Mouse (Mus musculus): ENCODE data around the gene Gm20388. TPM values are rescaled to one million over a fixed set of nuclear protein-coding genes. Genes with fewer than 3 reads are reported as not detected.

The Gm20388 gene
- polyA plus RNA-seq, 2 experiments = 8.5 TPM; not detected in 1

DNA sequence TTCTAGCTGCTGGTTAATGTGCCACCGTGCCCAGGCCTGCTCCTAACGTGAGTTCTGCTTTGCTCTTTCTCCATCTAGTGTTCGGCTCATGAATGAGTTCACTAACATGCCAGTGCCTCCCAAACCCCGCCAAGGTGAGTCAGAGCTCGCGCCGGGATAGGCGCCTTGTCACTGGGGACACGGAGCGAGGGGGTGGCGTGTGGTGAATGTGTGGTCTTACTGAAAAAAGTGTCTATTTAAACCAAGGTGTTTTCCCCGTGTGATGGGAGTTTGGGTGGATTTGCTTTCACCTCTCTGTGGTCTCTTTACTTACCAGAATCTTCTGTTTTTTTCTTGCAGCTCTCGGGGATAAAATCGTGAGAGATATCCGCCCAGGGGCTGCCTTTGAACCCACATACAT lies 37.7 kb downstream of the Gm20388 start:
- no peaks in the 10 kb centered on the region for H3K27me3 ChIP-seq (ENCODE audit: control insufficient read depth, insufficient read depth, low read length)
- H3K9ac ChIP-seq (replicated peaks) = no peak overlapping the region
- no peak overlapping the region for H3K27ac ChIP-seq
- TF ChIP-seq EP300 (IDR thresholded peaks at IDR 0.05; ENCODE audit: low read depth) (no peak), CTCF (IDR thresholded peaks at IDR 0.05; ENCODE audit: low read depth) (no peak)
- H3K9me3 ChIP-seq (ENCODE audit: control insufficient read depth, low read length) = no peaks in the 10 kb centered on the region
- H3K4me3 ChIP-seq (ENCODE audit: insufficient read depth in 1 of 2, low read depth in 2 of 2, low read length in 2 of 2) = no peak overlapping the region
- DNase-seq (ENCODE audit: low read depth in 3 of 3, low spot score in 3 of 3) = no peak
- H3K4me2 ChIP-seq (ENCODE audit: low read depth) = no peak overlapping the region
- H3K4me1 ChIP-seq (replicated peaks; ENCODE audit: control insufficient read depth in 2 of 2, insufficient read depth in 2 of 2, low read length in 1 of 2) = no peaks in the 10 kb centered on the region
- peaks cover 70% of the 10 kb centered on the region for H3K36me3 ChIP-seq (replicated peaks; ENCODE audit: control insufficient read depth, insufficient read depth, low read depth)
- no peak for ATAC-seq (ENCODE audit: insufficient read depth)
- WGBS (ENCODE audit: insufficient replicate concordance) = 90% methylated on average over 15 of the region's 15 CpGs

DNA sequence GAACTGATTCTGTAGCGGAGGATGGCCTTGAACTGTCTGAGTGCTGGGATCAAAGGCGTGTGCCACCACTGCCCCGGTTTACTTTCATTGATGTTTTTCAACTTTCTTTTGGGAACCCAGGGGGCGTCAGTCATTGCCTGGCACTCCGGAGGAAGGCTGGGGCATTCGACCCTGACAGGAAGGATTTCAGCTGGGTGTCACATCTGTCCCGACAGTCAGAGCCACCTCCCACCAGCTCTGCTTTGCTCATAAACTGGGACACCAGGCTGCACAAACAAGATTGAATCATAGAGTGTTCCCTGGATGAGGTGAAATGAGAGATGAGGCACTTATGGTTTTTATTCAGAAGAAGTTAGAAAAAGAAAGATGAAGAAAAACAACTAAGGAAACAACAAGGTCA lies 41.6 kb downstream of the Gm20388 start:
- H3K4me1 ChIP-seq (replicated peaks; ENCODE audit: control insufficient read depth in 2 of 2, insufficient read depth in 2 of 2, low read length in 1 of 2) = no peaks in the 10 kb centered on the region
- no peak overlapping the region for H3K4me2 ChIP-seq (ENCODE audit: low read depth)
- no peak for DNase-seq (ENCODE audit: low read depth in 3 of 3, low spot score in 3 of 3)
- no peak overlapping the region for H3K4me3 ChIP-seq (ENCODE audit: insufficient read depth in 1 of 2, low read depth in 2 of 2, low read length in 2 of 2)
- H3K9me3 ChIP-seq (ENCODE audit: control insufficient read depth, low read length) = no peaks in the 10 kb centered on the region
- no peaks in the 10 kb centered on the region for H3K27me3 ChIP-seq (ENCODE audit: control insufficient read depth, insufficient read depth, low read length)
- peaks cover 83% of the 10 kb centered on the region for H3K36me3 ChIP-seq (replicated peaks; ENCODE audit: control insufficient read depth, insufficient read depth, low read depth)
- no peak for ATAC-seq (ENCODE audit: insufficient read depth)
- no peak overlapping the region for H3K9ac ChIP-seq (replicated peaks)
- TF ChIP-seq CTCF (IDR thresholded peaks at IDR 0.05; ENCODE audit: low read depth) (no peak), EP300 (IDR thresholded peaks at IDR 0.05; ENCODE audit: low read depth) (no peak)
- H3K27ac ChIP-seq = no peak overlapping the region
- 78% methylated on average over 7 of the region's 7 CpGs for WGBS (ENCODE audit: insufficient replicate concordance)

GRCm38 (mm10) chr8:119952747-119953146 lies 42.1 kb downstream of the Gm20388 start:
- Histone ChIP-seq H3K27me3 (ENCODE audit: control insufficient read depth, insufficient read depth, low read length) (no peaks in the 10 kb centered on the region), H3K4me2 (ENCODE audit: low read depth) (no peak overlapping the region), H3K9ac (replicated peaks) (no peak overlapping the region), H3K9me3 (ENCODE audit: control insufficient read depth, low read length) (no peaks in the 10 kb centered on the region), H3K27ac (no peak overlapping the region), H3K4me3 (ENCODE audit: insufficient read depth in 1 of 2, low read depth in 2 of 2, low read length in 2 of 2) (no peak overlapping the region), H3K4me1 (replicated peaks; ENCODE audit: control insufficient read depth in 2 of 2, insufficient read depth in 2 of 2, low read length in 1 of 2) (no peaks in the 10 kb centered on the region), H3K36me3 (replicated peaks; ENCODE audit: control insufficient read depth, insufficient read depth, low read depth) (peaks cover 82% of the 10 kb centered on the region)
- no peak for ATAC-seq (ENCODE audit: insufficient read depth)
- TF ChIP-seq EP300 (IDR thresholded peaks at IDR 0.05; ENCODE audit: low read depth) = no peak
- 90% methylated on average over 5 of the region's 5 CpGs for WGBS (ENCODE audit: insufficient replicate concordance)
- no peak for DNase-seq (ENCODE audit: low read depth in 3 of 3, low spot score in 3 of 3)

DNA sequence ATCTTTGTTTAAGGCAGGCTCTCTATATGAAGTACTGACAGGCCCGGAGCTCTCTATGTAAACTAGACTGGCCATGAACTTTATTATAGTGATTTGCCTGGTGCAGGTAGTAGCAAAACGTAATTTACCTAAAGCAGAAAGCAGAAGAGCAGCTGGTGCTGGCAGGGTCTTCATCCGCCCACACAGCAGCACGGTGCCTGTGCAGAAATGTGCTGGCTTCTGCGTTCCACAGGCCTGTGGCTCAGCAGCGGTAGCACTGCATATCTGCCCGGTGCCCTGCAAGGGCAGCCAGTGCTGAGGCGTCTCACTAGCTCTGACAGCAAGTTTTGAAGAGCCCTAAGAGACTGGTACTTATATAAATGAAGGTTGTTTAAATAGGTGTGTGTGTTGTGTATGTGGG lies 44.7 kb downstream of the Gm20388 start:
- no peak for DNase-seq (ENCODE audit: low read depth in 3 of 3, low spot score in 3 of 3)
- H3K36me3 ChIP-seq (replicated peaks; ENCODE audit: control insufficient read depth, insufficient read depth, low read depth) = peaks cover 74% of the 10 kb centered on the region
- H3K9me3 ChIP-seq (ENCODE audit: control insufficient read depth, low read length) = no peaks in the 10 kb centered on the region
- H3K4me1 ChIP-seq (replicated peaks; ENCODE audit: control insufficient read depth in 2 of 2, insufficient read depth in 2 of 2, low read length in 1 of 2) = no peaks in the 10 kb centered on the region
- H3K9ac ChIP-seq (replicated peaks) = no peak overlapping the region
- H3K4me2 ChIP-seq (ENCODE audit: low read depth) = no peak overlapping the region
- TF ChIP-seq CTCF (IDR thresholded peaks at IDR 0.05; ENCODE audit: low read depth) (no peak), EP300 (IDR thresholded peaks at IDR 0.05; ENCODE audit: low read depth) (no peak)
- H3K27ac ChIP-seq = no peak overlapping the region
- no peak for ATAC-seq (ENCODE audit: insufficient read depth)
- WGBS (ENCODE audit: insufficient replicate concordance) = 87% methylated on average over 8 of the region's 8 CpGs
- H3K27me3 ChIP-seq (ENCODE audit: control insufficient read depth, insufficient read depth, low read length) = no peaks in the 10 kb centered on the region
- no peak overlapping the region for H3K4me3 ChIP-seq (ENCODE audit: insufficient read depth in 1 of 2, low read depth in 2 of 2, low read length in 2 of 2)

GRCm38 (mm10) chr8:119958076-119958475 lies 47.4 kb downstream of the Gm20388 start:
- H3K27me3 ChIP-seq (ENCODE audit: control insufficient read depth, insufficient read depth, low read length) = no peaks in the 10 kb centered on the region
- DNase-seq (ENCODE audit: low read depth in 3 of 3, low spot score in 3 of 3) (no peak), ATAC-seq (ENCODE audit: insufficient read depth) (no peak)
- H3K27ac ChIP-seq = no peak overlapping the region
- H3K36me3 ChIP-seq (replicated peaks; ENCODE audit: control insufficient read depth, insufficient read depth, low read depth) = peaks cover 47% of the 10 kb centered on the region
- no peaks in the 10 kb centered on the region for H3K9me3 ChIP-seq (ENCODE audit: control insufficient read depth, low read length)
- TF ChIP-seq CTCF (IDR thresholded peaks at IDR 0.05; ENCODE audit: low read depth) (no peak), EP300 (IDR thresholded peaks at IDR 0.05; ENCODE audit: low read depth) (no peak)
- H3K4me1 ChIP-seq (replicated peaks; ENCODE audit: control insufficient read depth in 2 of 2, insufficient read depth in 2 of 2, low read length in 1 of 2) = no peaks in the 10 kb centered on the region
- H3K9ac ChIP-seq (replicated peaks) = no peak overlapping the region
- H3K4me3 ChIP-seq (ENCODE audit: insufficient read depth in 1 of 2, low read depth in 2 of 2, low read length in 2 of 2) = no peak overlapping the region
- 90% methylated on average over 10 of the region's 10 CpGs for WGBS (ENCODE audit: insufficient replicate concordance)
- H3K4me2 ChIP-seq (ENCODE audit: low read depth) = no peak overlapping the region

Data from liver, embryonic 14.5 days (tissue).